ENCODE assay signal across 10 mouse cellular contexts in the genomic region with DNA sequence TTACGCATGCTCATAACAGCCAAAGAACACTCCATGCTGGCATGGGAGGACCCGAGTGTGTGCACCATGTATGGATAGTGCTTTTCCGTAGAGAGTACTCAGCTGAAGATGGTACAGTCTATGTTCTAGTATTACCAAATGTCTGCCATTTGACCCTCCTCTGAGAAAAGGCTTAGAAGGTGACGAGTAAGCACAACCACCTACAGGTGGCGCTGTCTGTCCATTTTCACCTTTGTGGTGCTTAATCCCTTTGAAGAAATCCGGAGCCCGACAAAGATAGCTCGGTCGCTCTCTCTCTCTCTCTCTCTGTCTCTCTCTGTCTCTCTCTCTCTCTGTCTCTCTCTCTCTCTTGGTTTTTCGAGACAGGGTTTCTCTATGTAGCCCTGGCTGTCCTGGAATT. TPM values are rescaled to one million over a fixed set of nuclear protein-coding genes. Genes with fewer than 3 reads are reported as not detected.
DNase-seq lines count a peak whose midpoint lies in the region; ATAC-seq and TF ChIP-seq lines count a peak whose summit lies in the region.
"Had no signal": no experiment of that assay in that cellular context is flagged by ENCODE, and none has a peak within 500 bp of the region (broad histone marks: within the 10 kb centered on the region; RNA-seq: fewer than 3 reads in every experiment).

No protein-coding gene starts in this region.

- H3K27me3 ChIP-seq in heart, postnatal 0 days (ENCODE audit: control insufficient read depth, insufficient read depth, low read length): no peaks in the 10 kb centered on the region
- peaks cover 9% of the 10 kb centered on the region; the same call in 1 of the 2 replicates for H3K27me3 ChIP-seq in heart, embryonic 12.5 days (replicated peaks)
- H3K27me3 ChIP-seq: embryonic facial prominence, embryonic 13.5 days had no signal

- H3K36me3 ChIP-seq in heart, postnatal 0 days (replicated peaks; ENCODE audit: control insufficient read depth, insufficient read depth, low read length): no peaks in the 10 kb centered on the region
- no peaks in the 10 kb centered on the region for H3K36me3 ChIP-seq in heart, embryonic 12.5 days
- H3K36me3 ChIP-seq: embryonic facial prominence, embryonic 13.5 days; lung, embryonic 15.5 days had no signal

- peak; percentile 28; the same call in 1 of the 2 replicates for ATAC-seq in heart, postnatal 0 days (ENCODE audit: insufficient read depth, low read depth)
- ATAC-seq in heart, embryonic 12.5 days (ENCODE audit: insufficient number of reproducible peaks, low FRiP score): no peak

- no peaks in the 10 kb centered on the region for H3K9me3 ChIP-seq in heart, postnatal 0 days (replicated peaks; ENCODE audit: control insufficient read depth, low read length)
- no peaks in the 10 kb centered on the region for H3K9me3 ChIP-seq in heart, embryonic 12.5 days (replicated peaks)
- H3K9me3 ChIP-seq: embryonic facial prominence, embryonic 13.5 days; lung, embryonic 15.5 days had no signal

- H3K27ac ChIP-seq in heart, postnatal 0 days (ENCODE audit: low read depth): no peak overlapping the region
- no peak overlapping the region for H3K27ac ChIP-seq in heart, embryonic 12.5 days (ENCODE audit: poor library complexity, severe bottlenecking)
- H3K27ac ChIP-seq: embryonic facial prominence, embryonic 13.5 days; lung, embryonic 15.5 days had no signal

- H3K4me2 ChIP-seq in heart, postnatal 0 days (ENCODE audit: low read depth, low read length): no peak overlapping the region
- H3K4me2 ChIP-seq in heart, embryonic 12.5 days: no peak overlapping the region
- H3K4me2 ChIP-seq: embryonic facial prominence, embryonic 13.5 days; lung, embryonic 15.5 days had no signal

- peak; percentile 46 for DNase-seq in heart, postnatal 0 days (ENCODE audit: low spot score)
- DNase-seq in 416B (ENCODE audit: low read depth): peak; percentile 92
- DNase-seq in Muller cell, postnatal 12 days (ENCODE audit: inconsistent ontology term): peak; percentile 46
- DNase-seq in cerebellum, postnatal 10 days: peak; percentile 81 to 87
- peak; percentile 74 for DNase-seq in kidney, adult 9 months
- DNase-seq in lung, postnatal 36 days: peak; percentile 78
- DNase-seq in thymus, postnatal 10 days (ENCODE audit: low spot score in 2 of 2): peak; percentile 44 to 69

- 32% methylated on average over 10 of the region's 10 CpGs for WGBS in heart, postnatal 0 days
- 37% methylated on average over 10 of the region's 10 CpGs for WGBS in heart, embryonic 12.5 days

- TF ChIP-seq EP300 in heart, postnatal 0 days (IDR thresholded peaks at IDR 0.05; ENCODE audit: low read depth): no peak

- no peaks in the 10 kb centered on the region for H3K4me1 ChIP-seq in heart, postnatal 0 days (ENCODE audit: control insufficient read depth, insufficient read depth)
- H3K4me1 ChIP-seq in heart, embryonic 12.5 days (replicated peaks): peaks cover 10% of the 10 kb centered on the region; the same call in 1 of the 2 replicates
- H3K4me1 ChIP-seq: lung, embryonic 15.5 days had no signal

- no peak overlapping the region for H3K4me3 ChIP-seq in heart, postnatal 0 days (ENCODE audit: low read depth, low read length)
- H3K4me3 ChIP-seq in heart, embryonic 12.5 days: no peak overlapping the region
- H3K4me3 ChIP-seq: embryonic facial prominence, embryonic 13.5 days; lung, embryonic 15.5 days had no signal

- TF ChIP-seq CTCF in heart, postnatal 0 days (IDR thresholded peaks at IDR 0.05; ENCODE audit: low read depth): peak; percentile 61

- no peak overlapping the region for H3K9ac ChIP-seq in heart, postnatal 0 days (replicated peaks; ENCODE audit: low read depth, low read length)
- H3K9ac ChIP-seq in heart, embryonic 12.5 days: no peak overlapping the region
- H3K9ac ChIP-seq: embryonic facial prominence, embryonic 13.5 days; lung, embryonic 15.5 days had no signal

RNA-seq across cellular contexts. Expression of a gene that starts 10.8 kb away (rescaled TPM):
- total RNA-seq in heart, postnatal 0 days (2014; rRNA removed; ENCODE audit: low replicate concordance): 18.5 and 25.5 TPM in 2 replicates
- polyA plus RNA-seq in heart, postnatal 0 days (2015; fragmentation: Nextera tagmentation; extraction: Ambion mirVana): 7.5 and 7.6 TPM in 2 replicates
- 17.7 and 19.4 TPM in 2 replicates for polyA plus RNA-seq in heart, embryonic 12.5 days (2016; fragmentation: Nextera tagmentation; extraction: Ambion mirVana)

RNA-seq across cellular contexts. Expression of a gene that starts 33.2 kb away (rescaled TPM):
- total RNA-seq in heart, postnatal 0 days (2014; rRNA removed; ENCODE audit: low replicate concordance): 18.0 and 66.7 TPM in 2 replicates
- 12.0 and 13.9 TPM in 2 replicates for polyA plus RNA-seq in heart, postnatal 0 days (2015; fragmentation: Nextera tagmentation; extraction: Ambion mirVana)
- 15.5 and 20.8 TPM in 2 replicates for polyA plus RNA-seq in heart, embryonic 12.5 days (2016; fragmentation: Nextera tagmentation; extraction: Ambion mirVana)

RNA-seq across cellular contexts. Expression of a gene that starts 36.1 kb away (rescaled TPM):
- total RNA-seq in heart, postnatal 0 days (2014; rRNA removed; ENCODE audit: low replicate concordance): not detected in 2 replicates
- polyA plus RNA-seq in heart, postnatal 0 days (2015; fragmentation: Nextera tagmentation; extraction: Ambion mirVana): 0.04 TPM in 1 of 2 replicates, not detected in the other
- polyA plus RNA-seq in heart, embryonic 12.5 days (2016; fragmentation: Nextera tagmentation; extraction: Ambion mirVana): 0.12 TPM in 1 of 2 replicates, not detected in the other
- polyA plus RNA-seq: embryonic facial prominence, embryonic 13.5 days had no signal

RNA-seq across cellular contexts. Expression of a gene that starts 37.2 kb away (rescaled TPM):
- total RNA-seq in heart, postnatal 0 days (2014; rRNA removed; ENCODE audit: low replicate concordance): 5.1 and 6.0 TPM in 2 replicates
- 4.6 and 5.0 TPM in 2 replicates for polyA plus RNA-seq in heart, postnatal 0 days (2015; fragmentation: Nextera tagmentation; extraction: Ambion mirVana)
- polyA plus RNA-seq in heart, embryonic 12.5 days (2016; fragmentation: Nextera tagmentation; extraction: Ambion mirVana): 12.0 and 12.1 TPM in 2 replicates
